Mouse (Mus musculus) heart, adult 2 months (tissue): Measurements from ENCODE around the gene Gm39566. TPM values are rescaled to one million over a fixed set of nuclear protein-coding genes. Genes with fewer than 3 reads are reported as not detected.

Experiments used
- DNase-seq, 2 experiments: peaks; one replicate each; pipeline ENCODE4 v3.0.0; 2021
- H3K27ac ChIP-seq: fragments of 200-600 bp; 2 replicates; pipeline ENCODE4 v1.8.1; 2022
- H3K27me3 ChIP-seq: fragments of 200-500 bp; 2 replicates; pipeline ENCODE4 v1.6.1; 2012; ENCODE audit warnings: mild to moderate bottlenecking, low read length, inconsistent platforms, mixed read lengths; ENCODE audit not compliant: control insufficient read depth, insufficient read depth
- H3K36me3 ChIP-seq: fragments of 200-500 bp; 2 replicates; pipeline ENCODE4 v1.6.1; 2012; ENCODE audit warnings: low read length, inconsistent platforms; ENCODE audit not compliant: control insufficient read depth, insufficient read depth
- H3K4me1 ChIP-seq: fragments of 200-500 bp; 2 replicates; pipeline ENCODE4 v1.6.1; 2011; ENCODE audit warnings: low read length; ENCODE audit not compliant: control insufficient read depth, insufficient read depth
- H3K4me3 ChIP-seq: fragments of 200-600 bp; 2 replicates; pipeline ENCODE4 v1.8.1; 2022
- H3K79me2 ChIP-seq: fragments of 200-500 bp; replicated peaks from 2 replicates; pipeline ENCODE4 v1.6.1; 2012; ENCODE audit warnings: mild to moderate bottlenecking, inconsistent platforms, low read length, moderate library complexity, mixed read lengths; ENCODE audit not compliant: control insufficient read depth, insufficient read depth
- H3K9ac ChIP-seq: fragments of 200-500 bp; 2 replicates; pipeline ENCODE4 v1.6.1; 2012; ENCODE audit warnings: low read depth, mild to moderate bottlenecking, control low read depth, inconsistent platforms, low read length, mixed read lengths
- CTCF ChIP-seq: fragments of 200-600 bp; IDR thresholded peaks from 2 replicates; pipeline ENCODE4 v1.8.1; 2022; ENCODE audit warnings: antibody characterized with exemption, mild to moderate bottlenecking, moderate library complexity
- EP300 ChIP-seq: fragments of 200-500 bp; IDR thresholded peaks from 2 replicates; pipeline ENCODE4 v1.6.1; 2011; ENCODE audit warnings: low read depth, low read length, control low read depth; ENCODE audit not compliant: insufficient read depth
- POLR2A ChIP-seq: fragments of 200-500 bp; IDR thresholded peaks from 2 replicates; pipeline ENCODE4 v1.6.1; 2011; ENCODE audit warnings: mild to moderate bottlenecking, low read depth, low read length, control low read depth; ENCODE audit not compliant: insufficient read depth
- WGBS: fragments of 180-500 bp; shearing (Covaris S2); methylation state at CpG from one replicate; pipeline ENCODE4 v1.1.7; 2018; 5-methylcytosine and 5-hydroxymethylcytosine counted together
- intact Hi-C: fragments of 180-260 bp; cut with DNase I; formaldehyde crosslinking; loops from one replicate; pipeline ENCODE4 v1.15.1; 2025
- polyA plus RNA-seq: library from polyadenylated mRNA; depleted of rRNA; stranded (reverse); fragments of >200 nt; gene quantifications from 2 replicates; pipeline ENCODE4 v1.2.3, GENCODE M21; 2012
- total RNA-seq, 2 experiments: library from RNA; stranded (reverse); gene quantifications; 2 replicates each; pipeline ENCODE4 v1.2.3; 2021

The Gm39566 gene
- total and polyA plus RNA-seq, 3 experiments, result 0.02 TPM; not detected in 2

GRCm38 (mm10) chr11:69846198-69846680 lies 31.1 kb upstream of the Gm39566 start, which contains the start of gene Plscr3:
Plscr3 (plus strand) TSS chr11:69846376.
- intact Hi-C loops, result no loop called here
- H3K79me2 ChIP-seq, result no peaks in the 10 kb centered on the region
- H3K4me3 ChIP-seq, result peak within 1 kb of the TSS; percentile 75
- no peaks in the 10 kb centered on the region; the same call in 1 of the 2 replicates for H3K36me3 ChIP-seq
- H3K9ac ChIP-seq, result peak within 1 kb of the TSS; percentile 95
- WGBS, result under 1% methylated on average over 38 of the region's 38 CpGs
- peak within 1 kb of the TSS; percentile 84 for H3K27ac ChIP-seq
- H3K4me1 ChIP-seq, result peaks cover 5% of the 10 kb centered on the region
- H3K27me3 ChIP-seq, result no peaks in the 10 kb centered on the region
- TF ChIP-seq EP300 (no peak), POLR2A (peak; percentile 91), CTCF (no peak)
- DNase-seq, result peak; percentile 95 to 98

- no peaks in the 10 kb centered on the region; the same call in 1 of the 2 replicates for H3K27me3 ChIP-seq
- H3K9ac ChIP-seq, result peak overlapping the region; percentile 80
- TF ChIP-seq EP300 (no peak), CTCF (no peak), POLR2A (no peak)
- H3K4me1 ChIP-seq, result peaks cover 2% of the 10 kb centered on the region
- H3K27ac ChIP-seq, result peak overlapping the region; percentile 94
- 6% methylated on average over 7 of the region's 7 CpGs for WGBS
- intact Hi-C loops, result loop anchor here (2.0 kb wide), 1 partner anchor 80 kb away; the partner anchor contains the start of gene Polr2a
- no peak for DNase-seq
- peaks cover 2% of the 10 kb centered on the region; the same call in 1 of the 2 replicates for H3K36me3 ChIP-seq
- H3K4me3 ChIP-seq, result peak overlapping the region; percentile 58
- H3K79me2 ChIP-seq, result no peaks in the 10 kb centered on the region
Measured at GRCm38 (mm10) chr11:69838714-69839104, 23.6 kb upstream of the Gm39566 start.

GRCm38 (mm10) chr11:69837952-69838713 lies 23.0 kb upstream of the Gm39566 start, which contains the start of gene Tmem256:
Tmem256 (plus strand) TSS chr11:69838514.
- TF ChIP-seq EP300, result no peak
- peak; percentile 90 for TF ChIP-seq POLR2A

DNA sequence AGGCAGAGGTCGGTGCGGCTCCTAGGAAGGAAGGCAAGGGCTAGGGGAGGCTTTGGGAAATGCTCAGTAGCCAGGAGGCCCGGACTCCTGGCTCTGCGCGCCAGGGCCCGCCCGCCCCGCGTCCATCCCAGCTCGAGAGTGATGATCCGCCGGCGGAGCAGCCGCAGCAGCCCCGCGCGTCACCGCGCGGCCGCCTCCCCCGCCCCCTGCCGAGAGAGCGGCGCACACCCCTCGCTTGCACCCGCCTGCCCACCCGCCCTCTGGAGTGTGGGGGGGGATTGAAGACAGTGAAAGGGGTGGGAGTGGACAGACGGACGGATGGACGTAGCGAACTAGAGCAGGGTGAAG lies 22.5 kb upstream of the Gm39566 start, which contains the start of gene Nlgn2:
TSS of gene Nlgn2 (minus strand) at position 181 of the 348 bp plus-strand sequence.
- H3K79me2 ChIP-seq, result no peaks in the 10 kb centered on the region
- intact Hi-C loops, result loop anchor here (2.0 kb wide), 2 partner anchors 35 to 41 kb away; partner anchors contain the start of gene Tmem95
- TF ChIP-seq EP300 (no peak), CTCF (peak; percentile 43), POLR2A (no peak)
- peaks cover 2% of the 10 kb centered on the region; the same call in 1 of the 2 replicates for H3K36me3 ChIP-seq
- no peaks in the 10 kb centered on the region; the same call in 1 of the 2 replicates for H3K27me3 ChIP-seq
- peak within 1 kb of the TSS; percentile 80 for H3K9ac ChIP-seq
- peak within 1 kb of the TSS; percentile 58 for H3K4me3 ChIP-seq
- under 1% methylated on average over 23 of the region's 32 CpGs for WGBS
- H3K27ac ChIP-seq, result peak within 1 kb of the TSS; percentile 94
- peaks cover 2% of the 10 kb centered on the region for H3K4me1 ChIP-seq
- no peak for DNase-seq

More at GRCm38 (mm10) chr11:69837952-69838713, 23.0 kb upstream of the Gm39566 start, which contains the start of gene Tmem256:
- H3K27me3 ChIP-seq, result no peaks in the 10 kb centered on the region; the same call in 1 of the 2 replicates
- WGBS, result under 1% methylated on average over 34 of the region's 34 CpGs
- H3K9ac ChIP-seq, result peak within 1 kb of the TSS; percentile 80
- peak within 1 kb of the TSS; percentile 58 for H3K4me3 ChIP-seq
- peak within 1 kb of the TSS; percentile 94 for H3K27ac ChIP-seq
- H3K36me3 ChIP-seq, result peaks cover 2% of the 10 kb centered on the region; the same call in 1 of the 2 replicates
- peak; percentile 94 to 95 for DNase-seq
- H3K79me2 ChIP-seq, result no peaks in the 10 kb centered on the region
- intact Hi-C loops, result loop anchor here (2.0 kb wide), 3 partner anchors 35 to 79 kb away; partner anchors contain the start of genes Polr2a and Tmem95
- peaks cover 2% of the 10 kb centered on the region for H3K4me1 ChIP-seq

DNA sequence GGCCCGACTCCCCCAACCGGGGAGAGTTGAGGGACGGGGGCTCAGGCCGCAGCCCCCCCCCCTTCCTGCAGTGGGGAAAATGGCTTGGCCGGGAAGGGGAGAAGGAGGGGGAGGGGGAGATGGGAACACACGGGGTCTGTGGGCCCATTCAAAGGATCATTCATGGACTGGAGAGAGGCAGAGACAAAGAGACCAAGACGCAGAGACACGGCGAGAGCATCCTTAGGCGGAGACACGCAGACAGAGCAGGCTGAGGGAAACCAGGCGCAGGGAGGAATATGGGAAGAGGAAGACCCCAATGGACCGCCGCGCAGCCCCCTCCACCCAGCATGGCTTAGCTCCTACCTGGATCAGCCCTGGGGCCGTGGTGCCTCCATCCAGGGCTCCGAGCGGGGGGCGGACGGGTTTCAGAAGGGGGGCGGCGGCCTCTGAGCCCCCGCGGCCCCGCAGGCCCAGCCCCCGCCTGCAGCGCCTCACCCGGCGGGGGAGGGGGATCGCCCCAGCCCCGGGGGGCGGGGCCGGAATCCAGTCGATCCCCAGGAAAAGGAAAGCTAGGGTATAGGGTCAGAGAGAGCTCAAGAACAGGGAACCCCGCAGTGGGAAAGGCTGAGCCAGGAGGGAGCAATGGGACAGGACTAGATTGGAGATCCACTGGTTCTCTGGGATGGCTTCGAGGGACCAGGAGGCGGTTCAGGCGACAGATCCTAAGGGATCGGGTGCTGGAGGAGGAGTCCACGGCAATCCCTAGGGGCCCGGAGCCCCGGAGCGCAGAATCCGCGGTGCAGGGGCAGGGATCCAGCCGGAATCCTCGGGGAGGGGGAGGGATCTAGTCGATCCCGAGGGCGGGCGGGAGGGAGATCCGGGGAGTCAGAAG lies 21.8 kb upstream of the Gm39566 start:
- TF ChIP-seq EP300 (no peak), CTCF (no peak), POLR2A (no peak)
- intact Hi-C loops, result loop anchor here (2.0 kb wide), 2 partner anchors 34 to 42 kb away; partner anchors contain the start of gene Tmem95
- DNase-seq, result peak; percentile 59 to 67
- Histone ChIP-seq H3K27me3 (no peaks in the 10 kb centered on the region; the same call in 1 of the 2 replicates), H3K4me3 (peak overlapping the region; percentile 58), H3K27ac (peak overlapping the region; percentile 94), H3K9ac (peak overlapping the region; percentile 48), H3K36me3 (peaks cover 2% of the 10 kb centered on the region; the same call in 1 of the 2 replicates), H3K79me2 (no peaks in the 10 kb centered on the region), H3K4me1 (peaks cover 2% of the 10 kb centered on the region)
- 5% methylated on average over 50 of the region's 52 CpGs for WGBS
